In genomic region chr1:72913073-72913472, GRCm38 (mm10) we compare ENCODE assay signal across 12 mouse cellular contexts. TPM values are rescaled to one million over a fixed set of nuclear protein-coding genes. Genes with fewer than 3 reads are reported as not detected.
DNase-seq lines count a peak whose midpoint lies in the region.
"Had no signal": no experiment of that assay in that cellular context is flagged by ENCODE, and none has a peak within 500 bp of the region (broad histone marks: within the 10 kb centered on the region; RNA-seq: fewer than 3 reads in every experiment).

No protein-coding gene starts in this region.

- peak; percentile 91 for DNase-seq in heart, adult 11 months
- DNase-seq in heart, adult 8-10 months (ENCODE audit: low spot score) = no peak
- DNase-seq in adrenal gland, postnatal 10 days = peak; percentile 68
- peak; percentile 87 to 90 for DNase-seq in lung, adult 18-20 months
- peak; percentile 78 to 86 for DNase-seq in lung, postnatal 4 days
- no peak for DNase-seq in left cerebral cortex, postnatal 14 days (ENCODE audit: low spot score in 2 of 2)
- no peak for DNase-seq in frontal cortex, postnatal 36 days (ENCODE audit: low spot score in 2 of 2)
- DNase-seq: cerebellum, adult 9-10 months; embryo, embryonic 11 days; kidney, postnatal 4 days; layer of hippocampus, postnatal 36 days had no signal

- intact Hi-C loops in left cerebral cortex, postnatal 14 days (cut with DNase I) = no loop called here

RNA-seq across cellular contexts. Expression of gene Igfbp5, which starts 38.4 kb away (rescaled TPM):
- 100 to 1,000 TPM in 3 of 4 experiments, 10 to 100 TPM in 1; 89.6 to 129 (median 119) TPM for total RNA-seq in heart, adult 8-10 months (2022)
- 100 to 1,000 TPM in 1 of 2 experiments, 10 to 100 TPM in 1; 85.9 to 120 TPM for total RNA-seq in adrenal gland, postnatal 10 days (2021)
- 10 to 100 TPM; 65.5 to 79.3 TPM for total RNA-seq in left cerebral cortex, postnatal 14 days (2021)
- total RNA-seq: granulocyte monocyte progenitor cell, adult 5-6 weeks had no signal

Comparison
In these comparisons a context has a peak if more than half of its experiments do, and no peak if none do; other contexts are left out.
1. DNase-seq: peak in heart, adult 11 months (single experiment), adrenal gland, postnatal 10 days (single experiment), lung, adult 18-20 months (2 of 2) and lung, postnatal 4 days (2 of 2); none in heart, adult 8-10 months (single experiment), left cerebral cortex, postnatal 14 days (0 of 2) and frontal cortex, postnatal 36 days (0 of 2).